Mouse (Mus musculus) adrenal gland, adult 2 months (tissue): Measurements from ENCODE around the gene Abhd4. TPM values are rescaled to one million over a fixed set of nuclear protein-coding genes. Genes with fewer than 3 reads are reported as not detected.

Experiments
- DNase-seq: peaks from one replicate; pipeline ENCODE4 v3.0.0; 2021
- long read RNA-seq: library from polyadenylated mRNA; stranded (forward); transcript quantifications from one replicate; pipeline ENCODE4 v2.0.0, GENCODE M21; 2021
- polyA plus RNA-seq: library from polyadenylated mRNA; depleted of rRNA; stranded (reverse); fragments of >200 nt; gene quantifications from 2 replicates; pipeline ENCODE4 v1.2.3, GENCODE M21; 2012; rRNA removed
- total RNA-seq, 2 experiments: library from RNA; stranded (reverse); gene quantifications; 2 replicates each; pipeline ENCODE4 v1.2.3; 2021

Gene Abhd4
- total RNA-seq (100 to 1,000 TPM; 490 to 694 TPM), polyA plus RNA-seq (397 and 541 TPM in 2 replicates)
- long read RNA-seq, transcript Abhd4-201 (7 exons, 2,401 nt) = major isoform, 639 of 777 reads
- long read RNA-seq, transcript Abhd4-202 (7 exons, 2,508 nt) = minor isoform, 41 of 777 reads
- long read RNA-seq, partial matches to known transcripts = 61 of 777 reads
- long read RNA-seq, other reads (novel, unspliced or antisense) = 36 of 777 reads

DNA sequence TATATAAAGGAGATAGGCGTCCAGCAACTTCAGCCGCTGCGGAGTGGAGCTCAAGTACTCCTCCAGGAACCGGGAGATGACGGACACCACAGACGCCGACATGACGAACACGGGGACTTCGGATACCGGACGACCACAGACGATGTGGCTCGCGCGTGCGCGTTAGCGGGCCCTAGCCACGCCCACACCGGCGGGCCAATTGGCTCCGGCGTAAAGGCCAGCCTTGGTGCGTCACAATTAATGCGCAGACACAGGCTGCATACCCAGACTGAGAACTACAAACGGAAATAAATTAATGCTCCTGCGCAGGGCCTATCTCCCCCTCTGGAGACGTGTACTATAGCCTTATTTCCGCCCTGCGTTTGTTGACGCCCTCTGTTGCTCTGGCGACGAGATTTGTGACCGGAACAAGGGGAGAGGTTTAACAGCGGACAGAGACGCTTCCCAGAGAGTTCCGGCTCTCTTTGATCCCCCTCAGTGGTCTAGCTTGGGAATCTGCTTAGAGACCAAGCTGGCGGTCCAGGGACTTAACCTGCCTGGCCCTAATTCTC is at the start of gene Abhd4, which contains the start of gene Dad1:
Abhd4 (plus strand) TSS at position 448 of the 551 bp plus-strand sequence.
Dad1 (minus strand) TSS at position 364 of the 551 bp plus-strand sequence.
- peak; percentile 99 for DNase-seq

DNA sequence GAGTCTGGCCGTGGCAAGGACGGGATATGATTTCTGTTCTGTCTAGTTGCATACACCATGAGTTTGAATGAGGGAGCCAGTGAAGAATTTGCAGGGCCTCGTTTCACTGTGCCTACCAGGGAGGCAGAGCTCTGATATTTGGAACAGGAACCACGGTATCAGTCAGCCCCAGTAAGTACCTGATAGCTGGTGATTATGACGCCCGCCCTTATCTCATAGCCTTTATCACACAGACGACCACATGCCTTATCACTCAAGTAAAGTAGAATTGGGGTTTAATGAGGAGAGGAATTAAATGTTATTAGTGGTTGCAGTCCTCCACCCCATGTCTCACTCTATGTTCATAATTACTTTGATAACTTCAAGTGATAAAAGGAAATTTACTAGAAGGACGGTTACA is 49.7 kb upstream of the Abhd4 start:
- DNase-seq = no peak

DNA sequence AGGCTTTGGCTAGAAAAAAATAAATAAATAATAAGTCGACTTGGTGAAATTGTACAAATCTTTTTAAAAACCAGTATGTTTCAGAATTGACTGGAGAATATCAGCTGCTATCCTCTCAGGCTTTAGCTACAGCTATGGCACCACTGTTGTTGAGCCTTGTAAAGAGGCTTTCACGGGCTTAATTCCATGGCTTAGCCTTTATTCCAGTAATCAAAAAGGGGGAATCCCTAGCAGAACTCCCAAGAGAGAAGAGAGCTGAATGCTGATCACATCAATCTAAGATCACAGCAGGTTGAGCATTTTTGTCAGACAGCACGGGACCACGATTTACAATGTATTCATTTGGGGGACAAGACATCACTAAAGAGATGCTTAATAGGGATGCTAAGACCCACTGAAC is 49.2 kb upstream of the Abhd4 start:
- no peak for DNase-seq

DNA sequence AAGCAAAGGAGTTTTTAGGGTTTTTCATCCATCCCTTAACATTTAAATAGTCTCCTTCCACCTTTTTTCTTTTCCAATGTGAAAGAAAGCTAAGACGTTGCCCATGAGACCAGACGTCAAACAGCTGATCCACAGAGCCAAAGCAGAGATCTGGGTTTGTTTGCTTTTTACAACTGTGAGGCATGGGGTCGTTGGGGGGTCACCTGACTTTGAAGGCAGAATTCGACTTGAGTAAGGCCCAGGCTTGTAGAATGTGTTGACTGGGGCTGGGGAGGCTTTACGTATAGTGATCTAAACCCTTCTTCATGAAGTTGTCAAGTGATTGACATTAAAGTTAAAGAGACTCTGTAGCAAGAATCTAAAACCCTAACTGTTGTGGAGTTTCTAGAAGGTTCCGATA is 48.1 kb upstream of the Abhd4 start:
- DNase-seq = no peak

DNA sequence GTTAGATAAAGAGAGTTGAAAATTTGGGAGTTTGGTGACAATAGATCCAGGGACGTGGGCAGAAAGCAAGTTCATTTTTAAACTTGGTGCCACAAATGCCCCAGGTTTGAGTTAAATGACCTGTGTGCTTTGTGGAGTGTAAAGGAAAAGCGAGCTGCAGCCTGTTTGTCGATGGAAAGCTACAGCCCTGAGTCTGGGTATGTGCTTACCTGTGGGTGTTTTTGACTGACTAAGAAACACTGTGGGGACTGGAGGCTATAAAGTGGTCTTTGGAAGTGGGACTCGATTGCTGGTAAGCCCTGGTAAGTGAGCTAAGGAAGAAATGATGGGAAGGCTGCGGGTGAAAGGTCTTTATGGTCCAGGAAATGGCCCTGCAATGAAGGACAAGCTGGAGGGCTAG is 47.7 kb upstream of the Abhd4 start:
- no peak for DNase-seq

DNA sequence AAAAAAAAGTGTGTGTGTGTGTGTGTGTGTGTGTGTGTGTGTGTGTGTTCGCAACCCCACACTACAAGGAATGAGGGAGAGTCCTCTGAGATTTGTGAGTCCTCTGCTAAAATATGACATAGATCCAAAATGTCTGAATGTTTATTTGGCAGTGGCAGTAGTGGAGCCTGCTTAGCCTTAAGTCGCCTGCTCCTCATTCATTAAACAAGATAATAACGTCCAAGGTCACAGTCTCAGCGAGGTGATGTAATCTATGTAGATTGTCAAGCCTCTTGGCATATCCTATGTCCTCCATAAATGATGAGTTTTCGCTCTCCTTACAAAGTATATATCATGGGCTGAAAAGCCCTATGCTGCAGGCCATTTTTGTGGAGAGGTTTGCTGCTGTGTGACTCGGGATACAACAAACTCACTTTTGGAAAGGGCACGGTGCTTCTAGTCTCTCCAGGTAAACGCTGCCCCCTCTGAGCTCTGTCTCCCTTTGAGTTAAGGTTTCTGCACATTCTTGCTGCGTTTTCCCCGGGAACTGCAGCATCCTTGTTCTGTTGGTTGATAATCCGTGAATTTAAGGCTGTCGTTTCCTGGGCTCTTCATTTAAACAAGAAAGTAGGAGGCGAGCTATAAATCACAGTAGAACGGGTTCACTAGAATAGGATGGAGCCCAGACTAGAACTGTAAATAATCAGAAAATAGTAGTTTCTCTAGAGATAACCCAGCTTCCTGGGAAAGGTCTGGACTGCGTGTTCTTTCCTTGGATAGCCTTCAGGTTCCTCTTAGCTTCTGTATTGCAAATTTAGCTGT is 47.0 kb upstream of the Abhd4 start:
- no peak for DNase-seq

DNA sequence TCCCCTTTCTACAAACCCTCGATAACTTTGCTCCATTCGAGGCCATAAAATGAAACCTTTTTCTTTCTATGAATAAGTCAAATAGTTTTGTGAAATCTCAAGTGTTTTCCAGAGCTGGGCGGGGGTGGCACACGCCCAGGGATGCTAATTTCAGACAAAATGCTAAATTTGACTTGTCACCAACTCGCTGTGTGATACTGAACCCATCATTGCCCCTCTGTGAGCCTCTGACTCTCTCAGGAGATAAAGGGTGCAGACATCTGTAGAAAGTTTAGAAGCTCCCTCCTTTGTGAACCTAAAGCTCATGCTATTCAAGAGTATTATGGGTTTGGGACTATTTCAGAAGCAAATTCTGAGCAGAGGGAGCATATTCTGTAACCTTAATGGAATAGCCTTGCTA is 46.1 kb upstream of the Abhd4 start:
- no peak for DNase-seq

DNA sequence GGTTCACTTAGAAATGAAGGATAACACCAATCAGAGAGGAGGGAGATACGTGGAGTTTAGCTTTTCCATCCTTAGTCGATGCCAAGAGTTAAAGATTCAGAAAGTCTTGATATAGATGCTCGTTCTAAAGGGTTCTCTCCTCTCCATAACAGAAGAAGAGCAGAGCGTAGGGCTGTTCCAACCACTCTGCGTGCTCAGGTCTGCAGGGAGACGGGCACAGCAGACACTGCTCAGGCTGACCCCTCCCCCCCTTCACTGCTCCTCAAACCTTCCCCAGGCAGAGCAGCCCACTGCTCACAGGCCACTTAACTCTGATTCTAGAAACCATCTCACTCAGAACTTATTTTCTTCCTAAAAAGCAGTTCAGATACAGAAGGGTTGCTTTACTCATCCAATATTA is 45.2 kb upstream of the Abhd4 start:
- DNase-seq = no peak

DNA sequence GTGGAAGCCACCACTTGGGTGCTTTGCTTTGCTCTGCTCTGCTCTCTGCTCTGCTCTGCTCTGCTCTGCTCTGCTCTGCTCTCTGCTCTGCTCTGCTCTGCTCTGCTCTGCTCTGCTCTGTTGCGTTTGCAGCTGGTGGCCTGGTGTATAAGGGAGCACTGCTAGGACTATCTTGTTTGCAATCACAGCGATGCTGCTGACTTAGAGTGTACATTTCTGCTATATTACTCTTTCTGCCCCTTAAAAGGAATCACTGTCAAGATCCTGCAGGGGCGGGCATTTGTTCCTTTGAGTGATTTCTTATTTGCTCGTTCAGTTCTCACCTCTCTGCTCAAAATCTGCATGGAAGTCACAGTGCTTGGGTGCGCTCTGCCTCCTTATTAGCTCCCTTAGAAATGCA is 44.1 kb upstream of the Abhd4 start:
- no peak for DNase-seq

DNA sequence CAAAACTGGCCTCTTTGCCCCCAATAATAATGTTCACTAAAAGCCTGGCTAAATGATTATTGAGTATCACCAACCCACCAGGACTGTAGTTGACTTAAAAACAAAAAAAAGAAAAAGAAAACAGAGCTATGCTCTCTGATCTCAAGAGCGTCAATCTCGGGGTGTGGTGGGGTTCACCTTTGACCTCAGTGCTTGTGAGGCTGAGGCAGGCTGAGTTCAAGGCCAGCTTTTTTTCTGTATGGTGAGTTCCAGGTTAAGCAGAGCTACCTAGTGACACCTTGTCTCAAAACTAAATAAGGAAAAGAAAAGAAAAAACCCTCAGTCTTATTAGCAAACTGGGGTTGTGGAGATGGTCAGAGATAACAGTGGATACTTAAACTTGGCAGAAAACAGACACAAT is 43.6 kb upstream of the Abhd4 start:
- DNase-seq = no peak

DNA sequence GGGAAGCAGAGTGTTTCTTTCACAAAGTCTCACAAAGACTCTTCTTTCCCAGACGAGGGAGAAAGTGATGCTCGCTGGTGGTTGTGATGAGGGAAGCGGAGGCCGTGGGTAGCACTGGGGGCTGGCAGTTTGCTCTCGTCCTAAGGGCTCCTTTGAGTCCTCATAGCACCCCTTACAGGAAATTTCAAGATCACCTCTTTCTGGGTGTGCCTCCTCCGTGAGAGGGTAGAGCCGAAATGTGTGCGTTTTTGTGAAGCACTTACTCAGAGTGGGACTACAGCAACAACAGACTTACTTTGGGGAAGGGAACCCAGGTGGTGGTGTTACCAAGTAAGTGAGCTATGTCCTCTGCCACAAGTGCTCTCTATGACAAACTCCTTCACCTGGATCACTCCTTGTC is 42.8 kb upstream of the Abhd4 start:
- no peak for DNase-seq

DNA sequence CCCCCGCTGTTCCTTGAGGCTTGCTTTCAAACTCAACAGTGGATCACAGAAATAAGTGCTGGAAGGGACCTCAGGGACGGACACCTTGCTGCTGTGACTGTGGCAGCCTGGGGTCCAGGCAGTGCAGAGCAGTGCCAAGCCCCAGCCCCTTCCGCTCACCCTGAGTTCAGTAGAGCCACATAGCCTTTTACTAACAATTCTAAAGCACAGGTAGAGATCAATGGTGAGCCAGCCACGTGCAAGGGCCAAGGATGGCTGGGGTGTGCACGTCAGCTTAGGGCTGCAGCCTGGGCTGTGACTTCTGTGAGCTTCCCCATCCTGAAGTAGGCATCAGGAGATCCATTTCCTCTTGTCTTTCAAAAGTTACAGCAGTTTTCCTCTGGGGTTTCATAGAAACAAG is 42.2 kb upstream of the Abhd4 start:
- no peak for DNase-seq

DNA sequence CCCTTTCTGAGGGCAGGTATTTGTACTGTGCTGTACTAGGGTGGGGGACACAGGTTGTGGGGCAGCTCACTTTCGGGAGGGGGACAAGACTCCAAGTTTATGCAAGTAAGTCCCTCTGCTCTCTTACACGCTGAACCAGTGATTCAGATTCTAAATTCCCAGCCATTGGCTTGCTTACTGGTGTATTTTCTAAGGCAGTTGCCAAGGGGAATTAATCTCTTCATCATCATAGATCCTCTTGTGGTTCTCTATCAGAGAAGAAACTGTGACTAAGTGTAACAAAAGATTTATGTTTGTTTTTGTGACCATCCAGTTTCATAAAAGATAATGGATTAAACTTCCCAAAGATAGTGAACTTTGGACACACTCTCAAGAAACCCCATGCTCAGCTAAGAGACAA is 40.3 kb upstream of the Abhd4 start:
- DNase-seq = no peak

DNA sequence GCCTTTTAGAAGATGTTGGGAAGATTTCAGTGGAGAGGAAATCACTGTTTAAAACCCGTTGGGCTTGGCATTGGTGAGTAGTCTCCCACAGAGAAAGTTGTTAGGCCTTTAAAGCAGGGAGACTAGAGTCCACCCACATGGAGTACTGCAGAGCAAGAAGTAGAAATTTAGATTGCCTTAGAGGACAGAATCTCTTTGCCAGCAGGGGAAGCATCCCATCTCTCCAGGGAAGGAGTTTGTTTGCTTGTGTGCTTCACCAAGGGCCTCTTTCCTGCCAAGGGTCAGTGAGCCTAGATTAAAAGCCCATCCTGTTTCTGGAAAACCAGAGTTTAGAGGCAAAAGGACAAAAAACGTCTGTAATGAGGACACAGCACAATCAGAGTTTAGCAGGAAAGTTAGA is 39.5 kb upstream of the Abhd4 start:
- DNase-seq = no peak

DNA sequence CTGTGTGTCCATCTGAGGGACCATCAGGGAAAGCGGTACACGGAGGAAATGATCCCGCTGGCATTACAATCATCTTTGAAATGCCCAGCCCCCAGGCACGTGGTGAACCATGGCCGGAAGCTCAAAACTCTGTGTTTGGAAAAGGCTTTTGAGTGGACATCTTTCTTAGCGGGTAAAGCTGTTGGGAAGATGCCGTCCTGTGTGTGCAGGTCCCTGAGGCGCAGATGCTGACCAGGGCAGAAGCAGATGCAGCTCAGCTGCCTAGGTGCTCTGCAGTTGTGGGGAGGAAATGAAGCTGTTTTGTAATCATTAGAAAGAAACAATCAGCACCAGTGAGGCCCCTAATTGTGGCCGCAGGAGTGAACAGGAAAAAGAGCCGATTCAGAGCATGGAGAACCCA is 39.1 kb upstream of the Abhd4 start:
- no peak for DNase-seq

DNA sequence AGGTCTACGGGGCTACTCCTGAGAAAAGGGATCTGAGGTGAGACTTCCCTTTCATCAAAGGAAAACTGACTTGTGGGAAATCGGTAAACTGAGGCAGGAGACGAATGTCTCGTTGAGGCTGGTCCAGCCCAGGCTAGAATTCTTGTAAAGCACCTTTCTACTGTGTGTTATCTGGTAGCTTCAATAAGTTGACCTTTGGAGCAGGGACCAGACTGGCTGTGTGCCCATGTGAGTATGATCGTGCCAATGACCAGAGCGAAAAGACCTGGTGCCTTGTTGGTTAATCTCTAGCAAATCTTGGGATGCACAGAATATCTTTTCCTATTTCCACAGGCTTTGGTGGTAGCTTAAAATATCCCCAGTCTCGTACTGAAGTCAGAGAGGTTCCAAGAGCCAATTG is 37.9 kb upstream of the Abhd4 start:
- DNase-seq = peak; percentile 39

DNA sequence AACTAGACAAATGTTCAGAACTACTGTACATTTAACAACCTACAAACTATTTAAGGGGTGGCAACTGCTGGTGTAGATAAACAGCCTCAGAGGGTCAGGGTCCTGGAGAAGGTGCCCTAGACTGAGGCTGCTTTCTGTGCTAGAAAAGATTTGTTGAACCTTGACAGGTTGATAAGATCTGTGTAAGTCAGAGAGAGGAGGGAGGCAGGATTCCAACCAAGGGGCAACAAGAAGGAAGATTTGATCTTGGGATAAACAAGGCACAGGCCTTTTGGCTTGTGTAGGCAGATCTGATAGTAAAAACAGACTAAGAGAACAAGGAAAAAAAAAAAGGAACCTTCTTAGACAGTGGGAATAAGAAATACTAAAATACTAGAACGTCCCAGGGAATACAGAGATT is 35.8 kb upstream of the Abhd4 start:
- no peak for DNase-seq

DNA sequence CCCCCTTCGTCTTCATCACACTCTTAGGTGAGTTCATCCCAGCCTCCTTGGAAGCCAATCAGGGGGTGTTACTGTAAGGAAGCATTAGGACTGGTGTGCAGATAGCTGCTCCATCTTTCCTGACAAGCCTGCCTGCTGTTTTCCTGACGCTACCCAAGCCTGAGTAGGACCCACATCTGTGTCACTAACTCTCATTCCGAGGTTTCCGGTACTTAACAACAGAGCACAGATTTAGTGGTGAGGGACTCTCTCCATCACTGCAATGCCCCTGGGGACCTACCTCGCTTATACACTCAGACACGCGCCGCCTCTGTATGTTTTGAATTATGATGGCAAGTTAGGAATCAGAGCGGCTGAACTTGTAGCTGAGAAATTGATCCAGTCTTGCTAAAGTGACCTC is 35.3 kb upstream of the Abhd4 start:
- no peak for DNase-seq

DNA sequence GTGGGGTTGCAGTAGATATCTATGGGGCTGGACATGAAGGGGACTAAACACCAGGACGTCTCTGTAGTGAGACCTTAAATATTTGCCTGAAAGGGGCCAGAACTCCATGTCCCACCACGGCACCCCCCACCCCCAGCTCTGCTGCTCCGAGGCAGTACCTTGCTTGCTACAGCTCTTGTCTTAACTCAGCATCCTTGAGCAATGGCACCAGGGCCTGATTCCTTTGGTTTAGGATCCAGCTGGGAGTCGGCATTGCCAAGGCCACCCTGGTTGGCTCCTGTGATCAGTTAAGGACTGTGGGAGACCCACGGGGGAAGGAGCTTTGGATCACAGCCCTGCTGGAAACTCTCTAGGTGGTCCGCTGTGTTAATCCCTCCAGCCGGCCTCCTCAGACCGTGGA is 34.7 kb upstream of the Abhd4 start:
- DNase-seq = no peak

DNA sequence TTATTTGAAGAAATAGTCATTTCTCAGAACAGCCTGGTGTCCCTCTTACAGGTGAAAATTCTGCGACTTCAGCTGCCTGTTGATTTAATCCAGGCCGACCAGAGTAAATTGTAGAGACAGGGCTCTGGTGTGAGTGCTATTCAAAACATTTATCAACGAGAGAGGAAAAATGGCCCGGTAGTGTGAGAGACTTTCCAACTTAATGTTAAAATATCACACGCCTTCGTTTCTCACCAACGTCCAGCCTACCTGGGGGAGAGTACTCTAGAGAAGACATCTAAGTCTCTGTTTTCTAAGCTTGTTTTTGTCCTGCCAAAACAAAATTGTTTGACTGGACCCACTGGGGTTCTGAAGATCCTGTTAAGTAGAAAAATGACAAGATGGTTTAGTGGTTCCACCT is 34.1 kb upstream of the Abhd4 start:
- no peak for DNase-seq

DNA sequence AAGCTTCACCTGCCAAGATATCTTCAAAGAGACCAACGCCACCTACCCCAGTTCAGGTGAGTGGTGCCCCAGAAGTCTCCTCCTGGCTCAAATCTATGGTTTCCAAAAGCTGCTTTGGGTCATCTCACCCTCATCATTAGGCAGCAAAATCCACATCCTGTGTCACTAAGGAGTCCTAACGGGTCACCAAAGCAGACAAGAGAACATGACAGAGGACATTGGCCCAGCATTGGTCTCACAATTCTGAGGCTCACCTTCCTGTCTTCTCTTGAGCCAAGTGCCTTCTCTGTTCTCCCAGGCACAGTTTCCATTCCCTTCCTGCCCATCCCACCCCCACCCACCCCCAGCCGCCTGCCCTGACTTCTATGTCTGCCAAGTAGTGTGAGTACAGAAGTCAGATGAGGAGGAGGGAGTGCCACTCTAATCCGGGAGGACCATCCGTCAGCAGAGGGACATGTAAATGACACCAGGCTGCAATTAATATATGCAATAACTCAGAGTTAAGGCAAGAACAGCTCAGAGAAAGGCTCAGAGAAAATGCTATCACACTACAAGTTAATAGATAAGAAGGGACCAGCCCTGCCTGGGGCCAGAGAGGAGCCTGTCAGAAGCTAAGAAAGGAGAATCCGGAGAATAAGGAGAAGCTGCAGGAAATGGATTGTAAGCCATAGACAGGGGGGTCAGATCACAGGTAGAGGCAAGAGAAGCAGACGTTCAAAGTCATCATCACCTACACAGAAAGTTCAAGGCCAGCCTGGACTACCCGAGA is 33.1 kb upstream of the Abhd4 start:
- no peak for DNase-seq

DNA sequence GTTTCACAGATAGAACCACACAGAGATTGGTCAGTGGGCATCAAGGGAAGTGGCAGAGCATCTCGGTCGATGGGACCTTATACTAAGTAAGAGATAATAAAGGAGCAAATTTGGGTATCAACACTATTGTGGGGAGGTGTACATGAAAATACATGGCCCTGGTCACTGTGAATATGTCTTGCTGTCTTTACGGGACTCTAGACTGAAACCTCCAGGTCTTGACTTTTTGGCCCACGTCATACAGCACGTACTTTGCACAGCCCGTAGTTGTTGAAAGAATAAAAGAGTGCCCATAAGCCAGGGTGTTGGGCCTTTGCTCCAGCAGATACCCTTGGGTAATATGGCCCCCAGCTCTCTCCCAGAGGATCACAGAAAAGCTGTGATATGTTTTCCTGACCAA is 32.3 kb upstream of the Abhd4 start:
- DNase-seq = no peak

DNA sequence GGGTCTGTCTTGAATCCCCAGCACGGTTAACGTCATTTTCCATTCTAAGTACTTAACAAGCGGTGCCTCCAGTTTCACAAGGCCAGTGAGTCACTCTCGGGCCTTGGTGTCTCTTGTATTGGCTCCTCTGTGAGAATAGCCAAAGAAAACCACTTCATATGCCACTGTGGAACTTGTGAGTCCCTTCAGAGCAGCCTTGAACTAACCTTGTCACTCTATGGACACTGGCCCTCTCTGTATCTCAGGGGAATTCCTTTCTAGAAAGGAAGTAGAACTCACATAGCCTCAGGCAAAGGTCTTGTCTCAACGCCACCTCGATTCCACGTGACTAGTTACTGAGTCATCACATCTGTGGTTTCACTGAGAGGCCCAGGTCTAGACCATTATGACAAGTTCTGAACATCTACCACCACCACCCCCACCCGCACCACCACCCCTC is 31.7 kb upstream of the Abhd4 start:
- DNase-seq = peak; percentile 82
